Mouse (Mus musculus) yolk sac, embryonic 10.5 days (tissue): ENCODE data around the gene Ttc41.

ENCODE experiments used
- DNase-seq: peaks from one replicate; pipeline ENCODE4 v3.0.0-alpha.2; 2017; ENCODE audit warnings: low spot score

The Ttc41 gene

GRCm38 (mm10) chr10:86784126-86784675 is 78.6 kb downstream of the Ttc41 start:
- no peak for DNase-seq

DNA sequence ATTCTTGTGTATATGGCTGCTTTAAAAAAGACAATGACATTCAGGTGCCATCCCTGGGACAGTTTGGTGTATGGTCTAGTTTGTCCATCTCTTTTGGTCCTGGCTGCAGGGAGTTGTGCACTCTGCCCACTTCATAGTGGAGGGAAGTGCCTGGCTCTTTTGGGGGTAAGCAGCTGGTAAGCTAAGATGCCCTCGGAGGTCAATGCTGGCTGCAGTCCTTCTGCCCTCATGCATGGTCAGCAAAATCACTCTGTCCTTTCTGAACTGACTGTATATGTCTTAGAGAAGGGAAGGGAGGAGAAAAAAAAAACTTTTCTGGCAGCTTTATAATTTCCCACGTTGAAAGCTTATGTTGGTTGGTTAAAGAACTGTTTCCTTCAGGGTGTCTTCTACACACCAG is 79.8 kb downstream of the Ttc41 start:
- no peak for DNase-seq

DNA sequence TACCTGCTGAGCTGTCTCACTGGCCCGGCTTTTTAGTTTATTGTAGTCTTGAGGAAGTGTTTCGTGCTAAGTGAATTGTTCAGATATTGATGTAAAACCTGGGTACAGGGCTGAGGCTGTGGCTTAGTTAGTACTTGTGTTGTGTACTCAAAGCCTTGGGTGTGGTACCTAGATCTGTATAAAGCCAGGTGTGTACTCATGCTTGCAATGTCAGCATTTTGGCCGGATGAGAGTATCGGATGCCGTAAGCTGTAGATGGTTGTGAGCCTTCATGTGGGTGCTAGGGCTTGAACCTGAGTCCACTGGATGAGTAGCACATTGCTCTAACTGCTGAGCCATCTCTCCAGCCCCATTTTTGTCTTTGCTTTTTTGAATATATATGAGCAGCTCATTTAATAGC is 80.5 kb downstream of the Ttc41 start:
- no peak for DNase-seq

DNA sequence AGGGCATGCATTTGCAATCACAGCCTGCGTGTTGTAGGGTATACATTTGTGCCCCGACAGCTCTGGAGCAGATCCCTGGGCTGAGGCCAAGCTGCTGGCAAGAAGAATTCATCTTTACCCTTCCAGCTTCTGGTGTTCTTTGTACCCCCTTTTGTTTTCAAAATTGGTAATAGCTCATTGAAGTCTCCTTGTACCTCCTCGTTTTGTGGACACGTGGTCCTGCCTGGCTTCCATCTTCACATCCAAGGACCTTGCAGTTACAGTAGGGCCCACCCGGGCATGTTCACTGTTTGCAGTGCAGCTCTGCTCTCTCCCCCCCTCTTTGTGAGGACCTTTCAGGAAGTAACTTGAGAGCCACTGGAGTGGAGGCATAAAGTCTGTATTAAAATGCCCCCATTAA is 82.6 kb downstream of the Ttc41 start:
- no peak for DNase-seq

- DNase-seq = no peak
Observed at GRCm38 (mm10) chr10:86789146-86789672, 83.6 kb downstream of the Ttc41 start.

DNA sequence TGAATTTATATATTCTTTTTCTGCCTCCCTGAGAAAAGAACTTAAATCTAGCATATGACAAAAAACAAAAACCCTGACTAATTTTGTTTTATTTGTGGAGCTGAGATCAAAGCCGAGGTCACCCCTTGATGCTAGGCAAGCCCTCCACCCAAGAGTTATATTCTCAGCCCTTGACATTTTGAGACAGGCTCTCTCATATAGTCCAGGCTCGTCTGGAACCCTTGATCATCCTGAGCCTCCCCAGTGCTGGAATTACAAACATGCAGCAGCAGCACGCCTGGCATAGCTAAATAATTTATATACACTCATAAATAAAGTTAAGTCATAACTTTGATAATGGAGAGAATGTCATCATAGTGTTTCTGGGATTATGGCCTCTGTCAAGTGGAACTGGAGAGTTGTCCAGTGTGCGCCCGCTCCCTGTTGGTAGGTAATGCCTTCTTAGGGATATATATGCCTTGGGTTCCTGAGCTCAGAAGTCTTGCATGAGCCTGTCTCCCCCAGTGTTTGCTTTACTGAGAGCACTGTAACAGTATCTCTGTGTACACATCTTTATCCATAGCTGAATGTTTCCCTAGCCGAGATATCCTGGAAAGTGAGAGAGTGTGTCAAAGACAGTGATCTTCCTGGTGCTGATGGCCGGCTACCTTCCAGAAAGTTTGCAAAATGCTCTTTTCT is 86.0 kb downstream of the Ttc41 start:
- peak; percentile 24 for DNase-seq

DNA sequence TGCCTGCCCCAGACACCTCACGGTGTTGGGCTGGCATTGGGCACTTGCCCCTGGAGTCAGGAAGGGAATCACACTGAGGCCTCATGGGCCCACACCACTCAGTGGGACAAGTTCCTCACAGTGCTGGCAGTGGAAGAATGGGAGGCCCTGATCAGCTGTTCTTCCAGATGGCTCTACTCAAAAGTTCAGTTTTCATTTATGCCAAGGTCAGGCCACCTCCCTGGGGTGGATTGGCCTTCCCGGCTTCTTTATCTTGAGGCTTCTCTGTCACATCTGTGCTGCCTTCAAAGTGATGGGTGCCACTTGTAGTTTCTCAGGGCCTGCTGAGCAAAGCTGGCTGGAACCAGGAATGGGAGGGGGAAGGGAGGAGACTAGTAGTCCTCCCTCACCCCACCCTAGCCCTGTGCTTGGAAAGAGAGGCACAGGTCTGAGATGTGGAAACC is 87.9 kb downstream of the Ttc41 start:
- DNase-seq = no peak

- DNase-seq = no peak
Observed at GRCm38 (mm10) chr10:86794196-86794595, 88.6 kb downstream of the Ttc41 start.

- DNase-seq = no peak
Observed at GRCm38 (mm10) chr10:86794794-86795535, 89.4 kb downstream of the Ttc41 start.

DNA sequence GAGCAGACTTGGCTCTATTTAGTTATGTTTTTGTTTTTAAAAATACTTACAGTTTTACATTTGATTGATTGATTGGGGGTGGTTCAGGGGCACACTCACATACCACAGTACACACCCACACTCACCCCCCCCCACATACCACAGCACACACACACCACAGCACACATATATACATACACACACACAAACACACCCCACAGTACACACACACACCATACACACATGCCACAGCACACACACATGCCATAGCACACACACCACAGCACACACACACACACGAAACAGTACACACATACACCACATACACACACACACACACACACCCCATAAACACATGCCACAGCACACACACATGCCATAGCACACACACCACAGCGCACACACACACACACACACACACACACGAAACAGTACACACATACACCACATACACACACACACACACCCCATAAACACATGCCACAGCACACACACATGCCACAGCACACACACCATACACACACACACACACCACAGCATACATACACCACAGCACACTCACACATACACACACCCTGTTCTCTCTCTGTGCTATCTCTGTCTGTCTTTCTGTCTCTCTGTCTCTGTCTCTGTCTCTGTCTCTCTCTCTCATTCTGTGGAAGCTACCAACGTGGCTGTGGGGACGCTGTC is 90.6 kb downstream of the Ttc41 start:
- no peak for DNase-seq

DNA sequence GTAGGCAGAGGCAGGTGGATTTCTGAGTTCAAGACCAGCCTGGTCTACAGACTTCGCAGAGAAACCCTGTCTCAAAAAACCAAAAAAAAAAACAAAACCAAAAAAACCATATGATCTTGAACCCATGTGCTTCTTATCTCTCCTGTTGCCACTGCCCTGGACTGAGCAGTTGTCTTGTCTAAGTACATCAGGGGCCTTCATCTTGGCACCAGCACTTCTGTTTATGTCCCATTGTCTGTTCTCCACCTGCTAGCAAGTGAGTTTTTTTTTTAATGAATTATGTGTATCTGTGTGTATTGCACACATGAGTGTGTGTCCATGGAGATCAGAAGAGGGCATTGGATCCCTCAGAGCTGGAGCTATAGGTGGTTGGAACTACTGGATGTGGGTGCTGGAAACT is 101.8 kb downstream of the Ttc41 start:
- no peak for DNase-seq

DNA sequence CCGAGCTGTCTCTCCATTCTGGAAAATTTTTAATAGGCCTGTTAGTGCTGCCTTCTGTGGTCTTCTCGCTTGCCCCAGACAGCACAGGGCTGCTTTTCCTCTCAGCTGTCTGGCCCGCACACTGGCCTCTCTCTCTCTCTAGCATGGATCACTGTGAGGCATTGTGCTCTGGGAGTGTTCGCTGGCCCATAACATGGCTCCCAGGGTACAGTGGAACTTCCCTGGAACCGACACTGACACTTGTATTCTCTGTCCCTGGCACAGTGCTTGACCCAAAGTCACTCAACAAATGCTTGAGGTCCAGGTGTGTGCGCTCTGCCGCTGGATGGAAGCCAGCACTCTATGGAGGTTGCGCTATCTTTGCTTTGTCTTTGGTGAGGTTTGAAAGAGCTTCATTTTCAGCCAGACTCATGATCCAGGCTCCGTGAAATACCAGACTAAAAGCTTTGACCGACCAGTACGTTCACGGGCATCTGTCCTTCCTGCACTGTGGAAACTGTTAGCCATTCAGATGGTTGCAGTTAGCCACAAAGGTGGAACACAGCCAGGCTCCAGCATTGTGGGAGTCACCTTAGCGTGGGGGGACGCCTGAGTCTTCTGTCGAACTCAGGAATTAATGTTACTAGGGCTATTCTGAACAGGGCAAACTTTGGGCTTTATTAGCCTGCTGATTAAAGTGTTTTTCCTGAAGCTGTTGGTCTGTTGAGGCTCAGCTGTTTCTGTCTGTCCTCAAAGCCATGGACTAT is 102.6 kb downstream of the Ttc41 start:
- DNase-seq = no peak

- no peak for DNase-seq
Observed at GRCm38 (mm10) chr10:86810000-86810399, 104.4 kb downstream of the Ttc41 start.

GRCm38 (mm10) chr10:86810612-86811011 is 105.0 kb downstream of the Ttc41 start:
- no peak for DNase-seq

DNA sequence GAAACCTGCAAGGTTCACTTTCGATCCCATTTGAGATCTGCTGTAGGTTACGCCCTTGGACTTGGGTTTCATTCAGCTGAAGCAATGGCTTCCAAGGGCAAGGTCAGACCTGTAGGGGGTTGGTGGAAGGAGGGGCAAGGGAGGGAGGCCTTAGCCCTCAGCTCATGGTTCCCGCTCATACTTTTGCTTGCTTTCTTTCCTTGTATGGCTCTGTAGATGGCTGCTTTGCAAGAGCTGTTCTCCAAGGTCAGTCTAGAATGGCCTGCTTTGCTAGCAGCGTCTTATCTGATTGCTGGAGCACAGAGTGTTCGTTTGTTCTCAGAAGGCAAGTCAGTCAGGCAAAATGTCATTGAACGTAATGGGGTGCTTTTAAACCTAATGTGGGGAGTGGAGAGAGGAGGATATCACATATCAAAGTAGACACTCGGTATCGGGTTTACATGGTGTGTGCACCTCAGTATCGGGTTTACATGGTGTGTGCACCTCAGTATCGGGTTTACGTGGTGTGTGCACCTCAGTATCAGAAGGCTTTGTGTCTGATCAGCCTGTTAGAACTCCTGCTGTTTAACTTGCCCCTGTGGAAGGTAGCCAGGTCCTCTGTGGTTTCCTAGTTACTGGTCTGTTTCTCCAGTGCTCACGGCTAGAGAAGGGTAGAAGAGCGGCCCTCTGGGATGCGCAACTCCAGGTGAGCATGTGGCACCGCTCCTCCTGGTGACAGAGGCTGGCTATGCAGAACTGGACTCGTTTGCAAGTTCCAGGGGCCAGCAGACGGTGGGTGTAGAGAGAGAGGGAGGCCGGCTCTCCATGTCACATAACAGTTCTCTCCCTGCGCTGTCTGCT is 108.9 kb downstream of the Ttc41 start:
- no peak for DNase-seq

DNA sequence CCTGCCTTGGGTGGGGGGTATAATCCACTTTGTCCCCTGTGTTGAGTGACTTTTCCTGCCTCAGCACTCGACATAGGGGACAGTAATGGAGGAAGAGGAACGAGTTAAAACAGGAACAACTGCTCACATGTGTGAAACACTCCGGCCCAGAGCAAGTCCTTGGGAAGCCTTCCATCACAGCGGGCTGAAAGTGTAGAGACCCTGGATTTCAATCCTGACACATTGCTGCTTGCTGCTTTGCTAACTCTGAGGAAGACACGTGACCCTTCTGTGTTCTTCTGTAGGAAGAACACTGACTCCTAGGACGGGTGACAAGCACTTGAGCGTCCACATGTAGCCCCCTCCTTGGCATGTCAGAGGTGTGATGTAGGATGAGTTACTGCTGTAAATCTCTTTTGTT is 109.5 kb downstream of the Ttc41 start:
- DNase-seq = no peak

DNA sequence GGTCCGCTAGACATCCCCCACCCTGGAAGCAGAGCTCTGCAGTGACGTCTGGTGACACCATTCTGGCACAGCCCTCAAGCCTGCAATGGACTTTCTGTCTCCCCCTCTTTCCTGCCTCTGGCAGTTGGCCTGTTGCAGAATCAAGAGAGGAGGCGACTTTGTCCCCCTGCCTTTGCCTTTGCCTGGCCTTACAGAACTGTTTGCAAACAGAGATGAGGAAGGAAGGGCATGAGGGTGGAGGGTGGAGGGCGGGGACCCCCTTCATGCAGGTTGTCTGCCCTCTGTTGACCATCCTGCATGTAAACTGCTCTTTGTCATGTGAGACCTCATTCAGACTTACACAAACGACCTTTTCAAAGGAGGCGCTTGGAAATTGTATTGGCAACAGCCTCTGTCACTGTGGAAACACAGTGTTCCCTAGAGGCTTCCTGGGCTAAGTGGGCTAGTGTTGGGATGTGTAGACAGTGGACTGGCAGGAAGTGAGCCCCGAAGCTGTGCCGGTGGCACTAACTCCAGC is 114.1 kb downstream of the Ttc41 start:
- DNase-seq = no peak

DNA sequence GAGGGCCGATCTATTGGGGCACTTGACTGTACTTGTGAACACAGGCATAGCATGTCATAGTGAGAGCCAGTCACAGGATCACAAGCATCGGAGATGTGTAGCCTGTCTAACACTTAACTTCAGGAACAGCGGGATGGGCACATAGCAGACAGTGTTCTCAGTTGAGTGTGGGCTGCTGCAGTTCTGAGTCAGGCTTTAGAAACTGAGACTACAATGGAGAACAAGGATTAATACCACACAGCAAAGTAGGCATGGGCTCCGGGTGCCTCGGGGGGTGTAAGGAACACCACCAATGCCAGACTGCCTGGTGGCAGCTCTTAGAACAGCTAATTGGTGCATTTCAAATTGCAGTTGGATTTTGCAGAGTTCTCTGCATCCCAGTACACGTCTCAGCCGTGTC is 115.4 kb downstream of the Ttc41 start:
- no peak for DNase-seq

- no peak for DNase-seq
Observed at GRCm38 (mm10) chr10:86824093-86824492, 118.5 kb downstream of the Ttc41 start.

- DNase-seq = no peak
Observed at GRCm38 (mm10) chr10:86824871-86825270, 119.3 kb downstream of the Ttc41 start.
